Mouse (Mus musculus) lung, postnatal 0 days (tissue): ENCODE measurements around the gene St6galnac5. TPM values are rescaled to one million over a fixed set of nuclear protein-coding genes. Genes with fewer than 3 reads are reported as not detected.

Experiments used
- ATAC-seq: fragments of 200-750 bp; cut with Nextera tagmentation; 2 replicates; pipeline ENCODE4 v1.8.0; 2017; ENCODE audit warnings: moderate library complexity
- DNase-seq: peaks from one replicate; pipeline ENCODE4 v3.0.0-alpha.2; 2016; ENCODE audit warnings: low spot score
- H3K27ac ChIP-seq: fragments of 300-500 bp; sonication (generic); 2 replicates; pipeline ENCODE4 v1.5.1; 2014; ENCODE audit warnings: antibody characterized with exemption, mild to moderate bottlenecking, low read length, mixed read lengths
- H3K27me3 ChIP-seq: fragments of 300-500 bp; sonication (generic); replicated peaks from 2 replicates; pipeline ENCODE4 v1.6.1; 2014; ENCODE audit warnings: low read length, mixed read lengths; ENCODE audit not compliant: insufficient read depth
- H3K36me3 ChIP-seq: fragments of 300-500 bp; sonication (generic); 2 replicates; pipeline ENCODE4 v1.6.1; 2014; ENCODE audit warnings: low read length, mixed read lengths; ENCODE audit not compliant: insufficient read depth
- H3K4me1 ChIP-seq: fragments of 300-500 bp; sonication (generic); 2 replicates; pipeline ENCODE4 v1.6.1; 2014; ENCODE audit warnings: antibody characterized with exemption, low read depth, low read length, mixed read lengths; ENCODE audit not compliant: insufficient read depth
- H3K4me2 ChIP-seq: fragments of 300-500 bp; sonication (generic); replicated peaks from 2 replicates; pipeline ENCODE4 v1.6.1; 2014; ENCODE audit warnings: low read depth, mild to moderate bottlenecking, low read length, moderate library complexity, mixed read lengths
- H3K4me3 ChIP-seq: fragments of 300-500 bp; sonication (generic); 2 replicates; pipeline ENCODE4 v1.5.1; 2014; ENCODE audit warnings: low read depth, low read length
- H3K9ac ChIP-seq: fragments of 300-500 bp; sonication (generic); replicated peaks from 2 replicates; pipeline ENCODE4 v1.6.1; 2014; ENCODE audit warnings: low read depth, mild to moderate bottlenecking
- H3K9me3 ChIP-seq: fragments of 300-500 bp; sonication (generic); 2 replicates; pipeline ENCODE4 v1.6.1; 2016; ENCODE audit warnings: low read length, mixed read lengths
- CTCF ChIP-seq: IDR thresholded peaks from 2 replicates; pipeline ENCODE4 v1.5.1; 2016; ENCODE audit warnings: antibody characterized with exemption, mild to moderate bottlenecking
- EP300 ChIP-seq: IDR thresholded peaks from 2 replicates; pipeline ENCODE4 v1.6.1; 2016; ENCODE audit warnings: antibody characterized with exemption, mild to moderate bottlenecking, control low read depth
- WGBS: fragments of 180-500 bp; shearing (Covaris S2); extraction: QIAGEN DNeasy Blood & Tissue Kit; methylation state at CpG from one replicate; pipeline ENCODE4 v1.1.7; 2014; 5-methylcytosine and 5-hydroxymethylcytosine counted together
- polyA plus RNA-seq: library from polyadenylated mRNA; unstranded; fragments of >200 nt; fragmentation: Nextera tagmentation; extraction: Ambion mirVana; gene quantifications from 2 replicates; pipeline ENCODE4 v1.2.1, GENCODE M21; 2015

St6galnac5 gene
- polyA plus RNA-seq, 1 experiment from 2014 or later, result 2.4 TPM

DNA sequence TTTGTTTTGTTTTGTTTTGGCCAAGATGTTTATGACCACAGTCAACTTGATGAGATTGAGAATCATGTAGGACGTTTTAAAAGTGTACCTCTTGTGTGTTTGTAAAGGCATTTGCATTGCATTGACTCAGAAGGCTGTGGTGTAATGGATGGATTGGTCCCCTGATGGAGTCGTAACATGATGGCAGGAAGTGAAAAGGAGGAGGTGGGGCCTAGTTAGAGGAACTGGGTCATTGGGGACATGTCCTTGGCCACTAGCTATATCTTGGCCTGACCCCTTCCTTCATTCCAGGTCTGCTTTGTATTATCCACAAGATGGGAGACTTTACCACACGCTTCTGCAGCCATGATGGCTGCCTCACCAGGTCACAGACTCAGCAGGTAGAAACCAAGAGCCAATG lies 50.7 kb downstream of the St6galnac5 start:
- no peaks in the 10 kb centered on the region for H3K9me3 ChIP-seq
- H3K27ac ChIP-seq, result no peak overlapping the region
- no peak for TF ChIP-seq EP300
- TF ChIP-seq CTCF, result no peak
- H3K4me2 ChIP-seq, result no peak overlapping the region
- no peak overlapping the region for H3K4me3 ChIP-seq
- no peak overlapping the region for H3K9ac ChIP-seq
- ATAC-seq (no peak), DNase-seq (no peak)
- no peaks in the 10 kb centered on the region for H3K27me3 ChIP-seq
- H3K4me1 ChIP-seq, result no peaks in the 10 kb centered on the region
- 78% methylated on average over 3 of the region's 3 CpGs for WGBS
- H3K36me3 ChIP-seq, result no peaks in the 10 kb centered on the region

- WGBS, result 76% methylated on average over 7 of the region's 7 CpGs
- TF ChIP-seq EP300 (no peak), CTCF (no peak)
- Histone ChIP-seq H3K4me2 (no peak overlapping the region), H3K27ac (no peak overlapping the region), H3K9me3 (no peaks in the 10 kb centered on the region), H3K9ac (no peak overlapping the region), H3K27me3 (no peaks in the 10 kb centered on the region), H3K36me3 (no peaks in the 10 kb centered on the region), H3K4me3 (no peak overlapping the region), H3K4me1 (no peaks in the 10 kb centered on the region)
- ATAC-seq (no peak), DNase-seq (no peak)
Observed at GRCm38 (mm10) chr3:152929788-152930281, 52.2 kb downstream of the St6galnac5 start.

DNA sequence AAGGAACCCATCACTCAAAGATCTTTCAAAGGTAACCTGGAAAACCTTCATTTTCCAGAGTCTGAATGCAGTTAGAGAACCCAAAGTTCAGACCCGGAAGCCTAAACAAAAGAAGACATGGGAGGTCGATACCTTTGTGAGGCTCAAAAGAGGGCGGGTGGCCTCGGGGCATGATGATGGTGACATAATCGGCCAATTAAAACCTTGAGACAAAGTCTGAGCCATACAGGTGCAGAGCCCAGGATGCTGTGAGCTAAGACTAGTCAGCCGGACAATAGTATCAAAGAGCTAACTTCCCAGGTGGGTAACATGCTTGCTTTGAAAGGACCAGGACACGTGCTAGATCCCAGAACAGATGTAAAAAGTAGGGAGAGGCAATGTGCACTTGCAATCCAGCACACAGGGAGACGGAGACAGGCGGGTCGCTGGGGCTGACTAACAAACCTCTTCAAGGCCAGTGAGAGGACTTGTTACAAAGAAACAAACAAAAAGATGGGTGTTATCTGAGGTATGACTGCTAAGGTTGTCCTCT lies 52.7 kb downstream of the St6galnac5 start:
- no peak overlapping the region for H3K27ac ChIP-seq

GRCm38 (mm10) chr3:152928287-152928975 lies 53.6 kb downstream of the St6galnac5 start:
- ATAC-seq (no peak), DNase-seq (peak; percentile 27)
- Histone ChIP-seq H3K27ac (no peak overlapping the region), H3K9ac (no peak overlapping the region), H3K27me3 (no peaks in the 10 kb centered on the region), H3K4me3 (no peak overlapping the region), H3K9me3 (no peaks in the 10 kb centered on the region), H3K36me3 (no peaks in the 10 kb centered on the region), H3K4me2 (no peak overlapping the region), H3K4me1 (peaks cover 4% of the 10 kb centered on the region; the same call in 1 of the 2 replicates)
- WGBS, result 60% methylated on average over 13 of the region's 13 CpGs
- no peak for TF ChIP-seq EP300
- no peak for TF ChIP-seq CTCF

More for the DNA sequence above, 52.7 kb downstream of the St6galnac5 start:
- DNase-seq (no peak), ATAC-seq (no peak)
- Histone ChIP-seq H3K4me2 (no peak overlapping the region), H3K27me3 (no peaks in the 10 kb centered on the region), H3K36me3 (no peaks in the 10 kb centered on the region), H3K9ac (no peak overlapping the region), H3K4me1 (no peaks in the 10 kb centered on the region), H3K4me3 (no peak overlapping the region), H3K9me3 (no peaks in the 10 kb centered on the region)
- TF ChIP-seq CTCF (no peak), EP300 (no peak)
- WGBS, result 68% methylated on average over 10 of the region's 10 CpGs

DNA sequence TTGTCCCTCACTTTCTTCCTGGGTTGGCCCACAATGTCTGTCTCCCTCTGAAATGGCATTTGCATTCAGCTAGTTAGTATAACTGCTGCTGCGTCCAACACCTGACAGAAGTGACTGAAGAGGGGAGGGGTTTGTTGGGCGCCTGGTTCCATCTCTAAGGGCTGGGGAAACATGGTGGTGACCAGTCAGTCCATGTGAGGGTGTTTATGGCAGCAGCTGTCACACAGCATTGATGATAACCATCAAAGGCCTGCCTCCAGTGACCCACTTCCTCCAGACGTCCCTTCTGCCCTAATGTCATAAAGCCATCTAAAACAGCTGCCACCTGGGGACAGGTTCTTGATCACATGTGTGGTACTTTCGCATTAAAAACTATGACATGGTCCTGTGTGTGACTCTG lies 55.9 kb downstream of the St6galnac5 start:
- Histone ChIP-seq H3K27ac (no peak overlapping the region), H3K4me1 (peaks cover 4% of the 10 kb centered on the region; the same call in 1 of the 2 replicates), H3K4me3 (no peak overlapping the region), H3K36me3 (no peaks in the 10 kb centered on the region), H3K9ac (no peak overlapping the region), H3K27me3 (no peaks in the 10 kb centered on the region), H3K4me2 (no peak overlapping the region), H3K9me3 (no peaks in the 10 kb centered on the region)
- 52% methylated on average over 4 of the region's 4 CpGs for WGBS
- ATAC-seq, result no peak
- DNase-seq, result no peak
- no peak for TF ChIP-seq EP300
- no peak for TF ChIP-seq CTCF

GRCm38 (mm10) chr3:152925364-152925763 lies 56.7 kb downstream of the St6galnac5 start:
- no peak for DNase-seq
- Histone ChIP-seq H3K4me3 (no peak overlapping the region), H3K9me3 (no peaks in the 10 kb centered on the region), H3K27me3 (no peaks in the 10 kb centered on the region), H3K36me3 (no peaks in the 10 kb centered on the region), H3K4me2 (no peak overlapping the region), H3K4me1 (peaks cover 4% of the 10 kb centered on the region; the same call in 1 of the 2 replicates), H3K9ac (no peak overlapping the region), H3K27ac (no peak overlapping the region)
- 91% methylated on average over 8 of the region's 8 CpGs for WGBS
- TF ChIP-seq EP300 (no peak), CTCF (no peak)
- ATAC-seq, result no peak
